Mouse (Mus musculus) monocyte, adult 5-6 weeks (primary cell): ENCODE results near the gene Ncor2. TPM values are rescaled to one million over a fixed set of nuclear protein-coding genes. Genes with fewer than 3 reads are reported as not detected.

ENCODE experiments used
- ATAC-seq: fragments of 153-309, 156-312 bp; replicated peaks from 2 replicates; pipeline ENCODE4 v1.8.0; 2017; ENCODE audit warnings: mild to moderate bottlenecking; ENCODE audit not compliant: low TSS enrichment, insufficient number of reproducible peaks, severe bottlenecking, poor library complexity, low FRiP score
- total RNA-seq: library from RNA; stranded (forward); fragments of 200-1000, 200-491, 200-594 nt; gene quantifications from 3 replicates; pipeline ENCODE4 v1.2.3, GENCODE M21; 2017

The Ncor2 gene
- total RNA-seq, 1 experiment from 2014 or later = 14.4 TPM

- ATAC-seq = no peak
Observed at GRCm38 (mm10) chr5:125136996-125137671, 41.9 kb downstream of the Ncor2 start.

DNA sequence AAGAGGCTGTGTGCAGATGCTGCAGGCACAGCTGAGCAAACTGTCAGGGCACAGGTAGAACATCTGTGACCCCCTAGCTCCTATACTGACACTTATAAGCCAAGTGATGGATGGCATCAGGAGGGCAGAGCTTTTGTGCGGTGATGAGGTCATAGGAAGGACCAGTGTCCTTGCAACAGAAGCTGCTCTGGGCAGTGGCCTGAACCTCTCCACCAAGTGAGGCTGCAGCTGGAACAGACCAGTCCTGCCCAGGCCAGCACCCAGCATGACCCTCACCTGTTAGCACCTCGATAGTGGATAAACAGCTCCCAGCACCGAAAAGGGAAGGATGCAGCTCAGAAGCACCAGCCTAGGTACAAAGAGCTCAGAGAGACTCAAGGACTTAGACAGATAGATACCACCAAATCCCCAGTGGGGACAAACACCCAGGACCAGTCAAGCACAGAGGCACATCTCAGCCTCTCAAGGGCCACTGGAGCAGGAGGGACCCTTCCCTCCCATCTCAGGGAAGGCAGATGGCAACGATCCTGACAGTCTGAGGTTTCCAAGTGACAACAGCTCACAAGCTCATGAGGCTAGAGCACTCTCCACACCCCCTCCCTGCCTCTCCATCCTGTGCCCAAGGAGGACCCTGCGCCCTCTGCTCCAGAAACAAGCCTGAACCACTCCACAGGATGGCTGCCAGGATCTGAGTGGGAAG is 42.6 kb downstream of the Ncor2 start:
- ATAC-seq = no peak

DNA sequence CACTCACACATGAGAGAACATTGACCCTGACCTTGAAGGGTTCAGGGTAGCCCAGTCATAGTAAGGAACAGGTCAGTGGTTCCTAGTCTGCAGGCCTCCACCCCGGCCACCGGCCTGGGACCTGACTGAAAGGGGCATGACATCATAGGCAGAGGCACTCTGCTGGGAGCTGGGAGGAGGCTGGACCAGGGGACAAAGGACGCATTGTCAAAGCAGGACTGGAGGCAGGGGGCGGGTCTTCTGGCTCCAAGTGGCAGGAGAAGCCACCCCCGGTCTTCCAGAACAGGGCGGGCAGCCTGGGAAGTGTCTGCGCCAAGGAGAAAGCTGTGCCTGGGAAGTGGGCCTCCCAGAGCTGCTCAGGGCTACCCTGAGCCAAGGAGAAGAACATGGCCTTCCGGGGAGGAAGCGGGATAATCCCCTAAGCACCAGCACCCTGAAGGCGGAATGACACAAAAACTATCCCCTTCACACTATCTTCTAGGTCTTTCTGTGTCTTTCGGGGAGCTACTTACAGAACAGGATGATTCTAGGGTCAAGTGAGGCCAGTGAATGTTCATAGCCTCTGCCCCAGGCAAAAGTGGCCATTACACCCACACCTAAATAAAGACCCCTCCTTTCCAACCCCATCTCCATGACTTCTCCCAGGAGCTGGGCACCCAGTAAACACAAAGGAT is 44.1 kb downstream of the Ncor2 start:
- ATAC-seq = no peak

- no peak for ATAC-seq
Observed at GRCm38 (mm10) chr5:125134391-125134790, 44.6 kb downstream of the Ncor2 start.

GRCm38 (mm10) chr5:125133651-125134050 is 45.4 kb downstream of the Ncor2 start:
- no peak for ATAC-seq

DNA sequence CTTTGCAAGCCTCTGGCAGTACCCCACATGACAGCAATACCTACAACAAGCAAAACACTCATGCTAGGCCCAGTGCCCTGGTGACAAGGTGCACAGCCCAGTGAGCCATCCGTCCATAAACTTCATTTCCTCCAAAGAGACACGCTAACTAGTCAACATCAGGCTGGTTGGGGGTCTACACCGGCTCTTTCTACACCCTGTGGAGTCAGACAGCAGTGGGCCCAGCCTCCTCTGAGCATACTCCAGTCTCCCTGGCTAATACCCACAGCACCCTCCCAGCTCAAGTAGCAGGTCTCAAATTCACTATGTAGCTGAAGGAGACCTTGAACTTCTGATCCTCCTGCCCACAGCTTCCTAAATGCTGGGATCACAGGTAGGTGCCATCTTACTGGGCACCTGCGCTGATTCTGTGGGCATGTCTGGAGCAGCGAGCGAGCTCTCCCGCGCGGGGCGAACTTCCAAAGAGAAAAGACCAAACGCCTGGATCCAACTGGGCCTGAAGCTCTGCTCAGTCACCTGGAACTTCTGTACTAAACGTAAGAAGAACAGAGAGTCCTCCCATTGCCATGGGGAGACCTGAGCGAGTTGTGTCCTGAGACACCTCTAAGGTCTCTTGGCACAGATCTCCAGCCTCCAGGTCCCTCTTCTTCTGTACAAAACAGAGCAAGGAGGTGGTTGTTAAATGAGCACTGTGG is 46.3 kb downstream of the Ncor2 start:
- ATAC-seq = no peak

- ATAC-seq = no peak
Observed at GRCm38 (mm10) chr5:125132069-125132468, 47.0 kb downstream of the Ncor2 start.

DNA sequence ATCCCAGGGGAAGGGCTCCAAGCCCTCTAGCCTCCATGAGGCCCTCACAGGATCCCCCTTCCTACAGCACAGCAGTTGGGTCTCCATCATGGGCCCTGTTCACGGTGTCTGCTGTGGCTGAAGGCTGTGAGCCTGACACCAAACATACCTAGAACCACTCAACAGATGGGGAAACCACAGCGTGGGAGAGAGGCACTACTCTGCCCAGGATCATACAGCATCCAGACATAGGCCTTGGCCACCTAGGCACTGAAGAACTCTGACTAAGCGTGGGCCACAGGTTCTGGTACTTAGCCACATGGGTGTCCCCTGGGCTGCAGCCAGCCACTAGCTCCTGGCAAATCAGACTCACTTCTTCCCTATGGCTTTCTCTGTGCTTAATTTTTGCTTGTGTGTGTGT is 48.6 kb downstream of the Ncor2 start:
- ATAC-seq = no peak

DNA sequence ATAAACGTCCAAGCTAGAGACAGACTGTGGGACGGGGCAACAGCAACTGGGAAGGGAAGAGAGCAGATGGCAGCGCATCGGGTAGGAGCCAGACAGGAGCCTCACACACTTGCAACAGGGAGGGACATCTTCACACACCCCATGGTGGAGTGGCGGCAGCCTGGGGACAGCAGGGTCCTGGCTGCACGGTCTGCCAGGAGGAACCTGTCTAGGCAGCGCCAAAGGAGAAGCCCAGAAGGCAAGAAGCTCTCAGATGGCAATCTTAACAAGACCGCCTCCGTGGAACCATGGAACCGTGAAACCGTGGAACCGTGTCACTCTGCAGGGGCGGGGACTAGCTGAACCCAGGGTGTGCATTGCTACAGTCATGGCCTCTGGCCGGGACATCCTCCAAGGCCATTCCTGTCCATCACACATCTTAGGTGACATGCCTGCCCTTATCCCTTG is 50.1 kb downstream of the Ncor2 start:
- ATAC-seq = no peak

- no peak for ATAC-seq
Observed at GRCm38 (mm10) chr5:125127920-125128319, 51.1 kb downstream of the Ncor2 start.

DNA sequence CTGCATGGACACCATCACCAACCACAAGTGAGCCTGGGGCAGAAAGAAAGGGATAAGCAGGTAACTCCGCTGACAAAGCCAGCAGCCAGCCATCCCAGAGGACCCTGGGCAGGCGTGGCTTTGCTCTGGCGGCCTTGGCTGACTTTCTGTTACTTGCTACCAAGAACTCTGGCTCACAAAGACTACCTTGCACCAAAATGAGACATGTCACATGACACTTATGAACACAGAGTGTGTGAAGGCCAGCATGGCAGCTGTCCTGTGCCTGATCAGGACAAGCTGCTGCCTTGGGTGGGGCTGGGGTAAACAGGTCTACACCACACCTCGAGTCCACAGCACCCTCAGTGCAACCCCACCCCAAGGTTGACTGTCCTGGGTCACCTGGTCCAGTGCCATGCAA is 51.6 kb downstream of the Ncor2 start:
- no peak for ATAC-seq

- ATAC-seq = no peak
Observed at GRCm38 (mm10) chr5:125125966-125126464, 53.0 kb downstream of the Ncor2 start.

DNA sequence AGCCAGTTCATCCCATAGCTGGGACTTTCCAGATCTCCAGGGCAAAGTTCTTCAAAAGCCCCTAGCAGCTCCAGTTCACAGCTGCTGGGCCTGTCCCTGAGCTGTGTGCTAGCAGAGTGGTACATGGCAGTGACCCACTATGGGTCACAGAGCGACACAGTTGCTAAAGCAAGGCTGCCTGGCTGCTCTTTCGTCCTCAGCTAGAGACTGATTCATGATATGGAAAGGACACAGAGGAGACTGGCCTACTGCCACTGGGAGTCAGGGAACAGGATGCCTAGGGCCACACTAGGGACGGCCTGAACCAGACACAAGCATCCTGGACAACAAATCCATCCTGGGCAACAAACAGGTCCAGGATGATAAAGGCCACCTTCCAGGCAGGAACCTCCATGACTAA is 53.8 kb downstream of the Ncor2 start:
- ATAC-seq = no peak

GRCm38 (mm10) chr5:125124002-125124401 is 55.0 kb downstream of the Ncor2 start:
- no peak for ATAC-seq

- ATAC-seq = no peak
Observed at GRCm38 (mm10) chr5:125123206-125123605, 55.8 kb downstream of the Ncor2 start.

DNA sequence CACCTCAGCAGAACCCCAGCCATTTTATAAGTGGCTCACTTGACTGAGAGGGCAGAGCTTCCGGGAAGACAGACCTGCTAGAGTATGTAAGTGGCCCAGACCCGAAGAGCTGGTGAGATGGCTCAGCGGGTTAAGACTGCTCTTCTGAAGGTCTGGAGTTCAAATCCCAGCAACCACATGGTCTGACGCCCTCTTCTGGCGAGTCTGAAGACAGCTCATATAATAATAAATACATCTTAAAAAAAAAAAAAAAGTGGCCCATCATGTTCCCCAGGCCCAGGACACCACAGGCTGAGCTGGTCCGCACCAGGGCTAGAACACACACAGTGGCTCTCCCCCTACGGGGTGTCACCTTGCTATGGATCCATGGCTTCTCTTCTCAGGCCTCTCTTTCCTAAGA is 56.5 kb downstream of the Ncor2 start:
- no peak for ATAC-seq

DNA sequence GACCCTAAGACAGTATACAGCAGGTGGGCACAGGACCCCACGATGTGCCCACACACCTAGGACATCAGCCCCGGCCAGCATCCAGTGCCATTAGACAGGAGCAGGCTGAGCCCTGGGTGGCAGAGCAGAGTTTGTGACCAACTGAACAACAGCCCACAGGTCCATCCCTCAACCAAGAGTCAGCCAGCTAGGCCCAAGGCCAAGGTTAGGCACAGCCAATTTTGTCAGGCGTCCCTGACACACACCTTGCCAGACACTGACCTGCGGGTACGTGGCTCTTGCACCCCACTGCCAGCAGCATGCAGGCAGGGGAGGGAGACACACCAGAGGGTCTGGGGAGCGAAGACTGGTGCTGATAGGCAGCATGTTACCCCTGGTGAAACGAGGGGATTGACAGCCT is 57.0 kb downstream of the Ncor2 start:
- no peak for ATAC-seq

DNA sequence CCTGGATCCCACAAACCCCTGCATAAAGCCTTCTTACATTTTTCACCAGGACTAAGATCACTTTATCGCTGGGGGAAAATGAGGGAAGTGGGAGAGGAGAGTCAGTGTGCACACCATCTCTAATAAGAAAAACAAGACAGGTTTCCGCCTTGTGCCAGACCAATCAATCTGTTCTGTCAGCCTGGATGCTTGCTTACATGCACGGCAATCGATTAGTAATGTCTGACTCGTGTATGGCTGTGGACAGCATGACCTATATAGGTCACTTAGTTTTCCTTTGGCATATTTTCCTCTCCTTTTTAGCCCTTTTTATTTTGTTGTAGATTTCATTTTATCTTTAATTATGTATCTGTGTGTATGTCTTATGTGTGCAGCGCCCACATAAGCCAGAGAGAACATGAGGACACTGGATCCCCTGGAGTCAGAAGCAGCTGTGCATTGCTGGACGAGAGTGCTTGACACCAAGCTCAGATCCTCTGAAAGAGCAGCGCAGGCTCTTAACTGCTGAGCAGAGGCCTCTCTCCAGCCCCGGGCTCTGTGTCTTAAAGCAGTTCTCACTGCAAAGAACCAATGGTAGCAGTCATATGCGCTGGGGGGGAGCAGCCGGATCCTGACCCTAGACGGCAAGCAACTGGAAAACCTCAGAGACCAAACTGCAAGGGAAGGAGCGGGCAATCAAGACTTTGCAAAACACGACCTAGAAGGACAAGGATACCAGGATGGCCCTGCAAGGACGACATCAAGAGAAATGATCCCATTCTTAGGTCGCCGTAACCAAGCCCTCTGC is 58.3 kb downstream of the Ncor2 start:
- no peak for ATAC-seq
